Mouse (Mus musculus) right cerebral cortex, adult 2 months (tissue): Measurements from ENCODE around the gene Gpr19.
A peak's percentile ranks its signal among the peaks of the same experiment; 100 is the strongest.

Experiments
- DNase-seq, 2 experiments: peaks; one replicate each; pipeline ENCODE4 v3.0.0; 2021 to 2022; ENCODE audit warnings: low spot score in 2 of 2

The Gpr19 gene

DNA sequence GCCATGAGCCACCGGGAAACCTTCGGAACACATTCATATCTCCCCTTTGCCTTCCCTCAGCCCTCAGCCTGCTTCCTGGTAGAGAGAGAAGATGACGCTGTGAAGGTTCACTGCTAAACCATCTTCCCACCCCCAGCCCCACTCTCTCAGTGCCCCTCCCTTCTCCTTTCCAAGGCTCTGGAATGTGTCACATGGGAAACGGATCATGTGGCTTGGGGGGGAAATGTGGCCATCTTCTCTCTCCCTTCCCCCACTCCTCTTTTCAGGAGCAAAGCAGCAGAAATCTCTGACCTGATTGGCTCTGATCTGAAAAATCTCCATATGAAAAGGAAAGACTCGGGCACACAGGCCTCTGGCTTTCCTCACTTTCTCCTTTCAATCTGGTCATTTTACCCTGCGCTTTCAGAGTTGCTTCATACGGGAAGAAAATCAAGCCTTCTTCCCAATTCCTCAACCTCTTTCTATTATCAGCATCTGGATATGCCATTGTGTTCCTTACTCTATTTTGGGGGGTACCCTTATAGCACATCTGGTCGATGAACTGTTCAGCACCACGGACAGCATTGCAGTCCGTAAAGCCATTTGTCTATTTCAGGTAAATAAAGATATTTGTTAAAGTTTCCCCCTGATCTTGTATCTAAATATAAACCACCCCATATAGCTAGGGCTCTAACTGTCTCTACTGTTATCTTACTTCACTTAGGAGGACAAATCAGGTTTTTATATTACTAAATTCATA, 10.5 kb downstream of the Gpr19 start:
- peak; percentile 86 for DNase-seq

DNA sequence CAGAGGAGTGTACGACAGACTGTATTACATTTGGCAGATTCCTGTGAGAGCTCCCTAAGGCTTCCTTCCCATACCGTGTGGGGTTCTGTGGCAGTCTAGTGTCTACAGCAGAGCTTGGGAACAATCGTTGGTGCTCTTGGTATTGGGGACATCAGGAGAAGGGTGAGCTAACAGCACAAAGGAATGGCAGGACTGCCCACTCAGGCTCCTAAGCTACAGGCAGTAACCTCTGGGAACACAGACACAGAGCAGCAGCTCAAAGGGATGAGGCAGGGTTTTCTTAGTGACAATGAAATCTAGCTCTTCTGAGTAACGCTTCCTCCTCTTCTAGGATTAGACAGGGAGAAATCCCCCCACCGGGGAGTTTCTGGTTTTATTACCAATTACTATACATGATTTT, 11.4 kb downstream of the Gpr19 start:
- DNase-seq, result peak; percentile 30 to 50

DNA sequence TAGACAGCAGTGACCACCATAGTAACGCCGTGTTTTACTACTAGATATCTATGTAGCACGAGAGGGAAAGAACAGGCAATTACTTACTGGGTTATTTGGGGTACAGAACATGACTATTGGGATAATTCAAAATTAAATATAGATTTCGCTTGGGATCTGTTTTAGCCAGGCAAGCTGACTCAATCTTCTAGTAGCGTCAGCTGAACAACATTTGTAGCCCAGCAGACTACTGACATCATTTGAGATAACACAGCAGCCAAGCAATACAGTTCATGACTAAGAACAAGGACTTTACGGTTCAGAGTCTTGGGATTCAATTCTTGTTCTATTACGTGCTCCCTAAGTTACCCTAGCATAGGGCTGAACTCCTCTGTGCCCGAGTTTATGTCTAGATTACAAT, 11.9 kb downstream of the Gpr19 start:
- DNase-seq, result peak in 1 of 2 experiments; percentile 26

DNA sequence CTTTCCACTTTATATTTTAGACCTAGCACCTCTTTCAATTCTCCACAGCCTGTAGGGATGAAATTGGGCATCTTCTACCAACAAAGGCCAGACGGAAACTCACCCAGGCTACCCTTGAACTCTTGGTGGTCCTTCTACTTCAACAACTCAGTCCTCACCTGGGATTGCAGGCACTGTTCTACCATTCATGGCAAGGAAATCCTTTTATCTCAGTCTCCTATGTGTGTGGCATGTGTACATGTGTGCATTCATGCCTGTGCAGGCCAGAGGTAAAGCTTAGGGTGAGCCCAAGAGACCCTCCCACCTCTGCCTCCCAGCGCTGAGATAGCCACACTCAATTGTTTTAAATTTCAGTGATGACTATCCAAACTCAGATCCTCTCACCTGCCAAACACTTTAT, 12.9 kb downstream of the Gpr19 start:
- DNase-seq, result no peak

DNA sequence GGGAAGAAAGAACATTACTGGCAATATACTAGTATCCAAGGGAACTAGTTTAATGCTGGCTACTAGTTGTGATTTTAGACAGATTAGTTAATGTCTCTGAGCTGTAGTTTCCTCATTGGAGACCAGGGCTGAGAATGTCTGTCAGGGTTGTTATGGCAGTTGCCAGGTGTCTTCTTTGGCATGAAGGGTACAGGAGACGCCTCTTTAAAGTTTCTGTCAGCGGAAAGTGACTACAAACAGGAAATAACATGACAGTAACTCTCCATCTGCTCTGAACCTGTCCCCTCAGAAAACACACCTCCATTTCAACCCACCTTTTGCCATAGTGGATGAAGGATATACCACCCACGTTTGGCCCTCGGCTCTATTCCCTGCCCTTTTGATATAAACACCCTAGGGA, 14.7 kb downstream of the Gpr19 start:
- no peak for DNase-seq

DNA sequence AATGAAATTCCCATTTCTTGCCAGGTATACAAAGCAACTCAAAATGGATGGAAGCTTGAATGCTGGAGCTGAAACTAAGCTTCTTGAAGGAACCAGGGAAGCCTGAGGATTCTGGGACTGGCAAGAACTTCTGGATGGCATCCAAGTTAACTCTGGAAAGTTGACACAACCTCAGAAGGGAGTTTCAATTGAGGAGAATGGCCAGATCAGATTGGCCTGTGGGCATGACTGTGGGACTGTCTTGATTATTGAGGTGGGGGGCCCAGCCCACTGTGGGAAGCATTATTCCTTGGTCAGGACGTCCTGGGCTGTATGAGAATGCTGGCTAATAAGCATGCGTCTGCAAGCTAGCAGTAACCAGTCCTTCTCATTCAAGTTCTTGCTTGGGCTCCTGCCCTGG, 18.3 kb downstream of the Gpr19 start:
- no peak for DNase-seq

DNA sequence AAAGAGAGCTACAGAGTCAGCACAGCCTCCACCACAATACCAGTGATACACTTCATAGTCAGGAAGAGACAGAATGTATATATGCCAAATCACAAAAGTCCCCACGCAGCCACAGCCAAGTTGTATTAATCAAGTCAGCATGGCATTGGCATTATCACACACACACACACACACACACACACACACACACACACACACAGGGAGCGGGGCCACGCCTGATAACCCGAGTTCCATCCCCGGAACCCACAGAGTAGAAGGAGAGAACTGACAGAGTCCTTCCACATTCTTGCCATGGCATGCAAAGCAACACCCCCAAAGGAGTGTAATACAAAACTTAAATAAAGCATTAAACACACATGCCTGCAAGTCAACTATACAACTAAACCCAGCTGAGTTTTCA, 18.8 kb downstream of the Gpr19 start:
- no peak for DNase-seq

DNA sequence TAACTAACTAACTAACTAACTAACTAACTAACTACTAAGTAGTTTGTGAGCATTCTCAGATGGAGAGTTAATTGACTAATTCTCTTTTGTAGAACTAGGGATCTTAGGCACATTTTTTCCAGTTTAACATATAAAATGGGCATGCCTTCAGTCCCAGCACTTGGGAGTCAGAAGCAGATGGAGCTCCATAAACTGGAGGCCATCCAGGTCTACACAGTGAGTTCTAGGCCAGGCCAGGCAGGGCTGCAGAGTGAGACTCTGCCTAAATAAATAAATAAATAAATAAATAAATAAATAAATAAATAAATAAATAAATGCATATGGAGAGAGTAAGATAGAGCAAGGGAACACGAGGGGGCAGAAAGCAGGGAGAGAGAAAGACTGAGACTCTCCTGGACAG, 20.5 kb downstream of the Gpr19 start:
- no peak for DNase-seq

DNA sequence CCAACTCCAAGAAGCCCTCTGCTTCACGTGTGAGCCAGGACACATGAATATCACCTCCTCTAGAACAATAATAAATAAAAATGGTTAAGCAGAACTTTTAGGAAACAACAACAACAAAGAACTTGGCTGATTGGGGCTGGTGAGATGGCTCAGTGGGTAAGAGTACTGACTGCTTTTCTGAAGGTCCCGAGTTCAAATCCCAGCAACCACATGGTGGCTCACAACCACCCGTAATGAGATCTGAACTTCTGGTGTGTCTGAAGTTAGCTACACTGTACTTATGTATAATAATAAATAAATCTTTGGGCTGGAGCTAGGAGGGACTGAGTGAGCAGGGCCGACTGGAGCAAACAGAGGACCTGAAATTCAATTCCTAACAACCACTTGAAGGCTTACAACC, 21.1 kb downstream of the Gpr19 start:
- DNase-seq, result no peak

DNA sequence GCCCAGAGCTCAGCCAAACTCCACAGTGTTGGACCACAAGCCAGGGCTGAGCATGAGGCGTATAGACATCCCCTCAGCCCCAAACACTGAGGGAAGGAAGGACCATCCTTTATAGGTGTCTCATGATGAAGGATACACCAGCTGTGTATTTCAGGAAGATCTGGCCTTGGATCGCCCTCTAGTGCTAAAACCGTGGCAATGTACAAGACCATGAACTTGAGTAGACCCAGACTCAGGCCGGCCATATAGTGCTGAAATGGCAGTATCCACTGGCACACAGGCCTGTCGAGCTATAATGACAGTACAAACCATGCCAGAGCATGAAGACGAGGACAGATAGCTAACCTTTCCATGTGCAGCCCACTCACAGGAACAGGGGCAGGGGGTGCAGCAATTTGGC, 21.6 kb downstream of the Gpr19 start:
- no peak for DNase-seq

DNA sequence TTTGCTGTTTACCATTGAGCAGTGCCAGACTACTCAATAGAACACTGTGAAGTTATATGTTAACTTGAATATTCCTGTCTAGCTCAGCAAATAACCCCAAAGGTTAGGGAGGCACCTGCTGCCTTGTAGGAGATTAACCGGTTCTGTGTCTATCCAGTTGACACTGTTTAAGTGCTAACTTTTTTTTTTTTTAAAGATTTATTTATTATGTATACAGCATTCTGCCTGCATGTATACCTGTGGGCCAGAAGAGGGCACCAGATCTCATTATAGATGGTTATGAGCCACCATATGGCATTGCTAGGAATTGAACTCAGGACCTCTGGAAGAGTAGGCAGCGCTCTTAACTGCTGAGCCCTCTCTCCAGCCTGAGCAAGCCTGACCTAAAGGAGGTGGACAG, 25.4 kb downstream of the Gpr19 start:
- DNase-seq, result no peak

DNA sequence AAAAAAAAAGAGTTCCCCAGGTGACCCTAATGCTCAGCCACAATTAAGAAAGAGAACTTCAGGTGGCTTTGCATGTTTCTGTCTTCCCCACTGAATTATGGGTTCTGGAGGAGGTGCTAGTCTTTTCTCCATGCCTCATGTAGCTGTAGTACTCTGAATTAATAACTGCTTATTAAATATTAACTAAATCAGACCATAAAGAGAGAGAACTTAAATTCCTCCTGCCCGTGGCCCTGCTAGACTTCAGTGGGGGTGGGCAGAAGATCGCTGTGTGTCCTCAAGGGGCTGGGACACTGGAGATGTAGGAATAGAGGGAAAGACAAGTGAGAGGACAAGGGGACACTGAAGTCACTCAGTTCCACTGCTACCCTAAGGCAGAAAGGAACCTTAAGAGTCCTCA, 26.1 kb downstream of the Gpr19 start:
- no peak for DNase-seq

DNA sequence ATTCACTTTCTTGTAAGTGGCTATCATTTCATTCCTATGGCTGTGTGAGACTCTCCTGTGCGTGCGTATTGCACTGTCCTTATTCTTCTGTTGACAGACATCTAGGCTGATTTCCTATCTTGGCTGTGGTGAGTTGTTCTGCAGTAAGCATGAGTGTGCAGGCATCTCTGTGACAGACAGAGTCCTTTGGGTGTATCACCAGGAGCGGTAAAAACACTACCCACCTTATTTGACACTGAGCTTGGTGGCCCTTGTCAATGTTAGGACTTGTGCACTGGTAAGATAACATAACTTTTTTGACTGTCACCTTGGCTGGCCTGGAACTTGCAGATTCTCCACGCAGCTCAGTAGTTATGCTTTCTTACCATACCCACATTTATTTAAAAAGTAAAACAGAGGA, 27.5 kb downstream of the Gpr19 start:
- no peak for DNase-seq

DNA sequence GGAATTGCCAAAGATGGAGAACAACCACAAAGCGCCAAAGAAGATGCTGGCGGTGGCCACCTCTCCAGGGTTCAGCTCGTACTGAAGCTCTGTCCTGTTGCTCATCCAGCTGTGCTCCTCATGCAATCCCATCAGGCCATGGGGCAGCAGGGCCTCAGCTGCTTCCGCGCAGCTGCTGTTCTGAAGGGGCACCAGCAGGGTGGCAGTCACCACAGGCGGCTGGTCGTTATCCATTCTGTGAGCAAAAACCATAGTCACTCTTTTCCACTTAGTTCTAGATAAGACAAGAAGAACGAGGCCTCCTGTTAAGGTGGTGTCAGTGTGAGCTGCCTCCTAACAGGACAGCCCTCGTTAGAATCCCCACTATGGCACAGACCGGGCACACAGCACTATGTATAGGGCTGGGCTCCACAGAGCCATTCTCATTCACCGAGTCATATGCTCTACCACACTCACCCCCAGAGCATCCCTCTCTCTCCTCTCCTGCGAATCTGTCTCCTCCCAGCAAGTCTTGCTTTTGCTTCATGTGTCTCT, 28.1 kb downstream of the Gpr19 start:
- DNase-seq, result no peak

DNA sequence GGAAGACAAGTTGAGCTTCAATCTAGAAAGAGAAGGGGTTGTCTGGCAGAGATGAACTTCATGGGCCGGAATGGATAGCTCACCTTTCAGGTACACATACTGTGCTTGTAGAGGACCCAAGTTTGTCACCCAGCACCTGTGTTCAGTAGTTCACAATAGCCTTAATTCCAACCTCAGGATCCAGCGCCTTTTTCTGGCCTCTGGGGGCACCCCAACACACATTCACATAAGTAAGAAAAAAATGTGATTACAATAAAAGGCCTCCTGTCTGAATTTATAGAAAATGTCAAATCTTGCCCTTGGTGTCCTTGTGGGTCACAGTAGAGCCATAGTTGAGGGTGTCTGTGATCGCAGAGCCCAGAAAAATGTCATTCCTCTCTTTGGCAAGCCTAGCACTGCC, 31.1 kb downstream of the Gpr19 start:
- DNase-seq, result no peak

DNA sequence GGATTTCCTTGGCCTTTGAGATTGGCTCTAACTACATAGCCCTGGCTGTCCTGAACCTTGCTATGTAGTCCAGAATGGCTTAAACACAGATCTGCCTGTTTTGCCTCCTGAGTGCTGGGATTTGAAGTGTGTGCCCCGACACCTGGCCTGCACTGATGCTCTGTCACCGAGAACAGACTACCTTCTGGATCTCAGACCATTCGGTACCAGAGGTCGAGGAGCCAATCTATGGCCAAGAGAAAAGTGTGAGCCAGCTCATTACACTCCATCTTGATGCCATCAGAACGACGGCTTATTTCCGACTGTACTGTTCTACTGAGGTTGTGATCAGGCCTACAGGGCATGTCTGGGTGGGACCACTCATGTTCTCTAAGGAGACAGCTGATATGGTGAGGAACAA, 32.3 kb downstream of the Gpr19 start:
- no peak for DNase-seq

DNA sequence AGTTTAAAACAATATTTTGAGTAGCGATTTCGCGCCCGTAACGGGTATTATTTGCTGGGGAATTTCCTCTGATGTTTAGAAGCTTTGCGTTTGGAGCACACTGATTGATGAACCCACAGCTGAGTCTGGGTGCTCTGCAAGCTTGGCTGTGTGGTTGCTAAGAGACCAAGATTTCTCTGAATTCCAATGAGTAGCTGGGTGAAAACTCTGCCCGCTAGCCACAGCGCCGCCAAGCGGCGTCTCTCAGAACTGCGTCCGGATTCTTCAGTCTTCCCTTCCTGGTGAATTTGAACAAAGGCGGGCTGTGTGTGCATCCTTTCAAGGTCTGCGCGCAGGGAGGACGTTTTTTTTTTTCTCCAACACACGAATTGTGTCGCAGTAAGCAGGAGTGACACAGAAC, 35.2 kb downstream of the Gpr19 start:
- DNase-seq, result peak; percentile 99 to 100

DNA sequence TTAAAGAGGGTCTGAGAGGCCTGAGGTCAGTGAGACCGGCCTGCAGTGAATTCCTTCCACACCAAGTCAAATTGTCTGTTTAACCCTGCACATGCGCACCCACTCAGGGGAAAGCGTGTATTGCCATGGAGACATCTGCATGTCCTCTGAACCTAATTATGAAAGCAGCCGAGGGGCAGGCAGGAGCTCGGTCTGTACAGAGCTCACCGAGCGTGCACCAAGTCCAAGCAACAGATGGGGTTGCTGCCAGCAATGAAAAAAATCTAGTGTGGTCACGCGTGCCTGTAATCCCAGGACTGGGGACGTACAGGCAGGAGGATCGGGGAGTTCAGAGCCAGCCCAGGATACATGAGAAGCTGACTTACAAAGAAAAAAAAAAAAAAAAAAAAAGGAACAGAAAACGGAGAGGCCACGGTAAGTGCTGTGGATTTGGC, 35.7 kb downstream of the Gpr19 start:
- DNase-seq, result peak in 1 of 2 experiments; percentile 34

DNA sequence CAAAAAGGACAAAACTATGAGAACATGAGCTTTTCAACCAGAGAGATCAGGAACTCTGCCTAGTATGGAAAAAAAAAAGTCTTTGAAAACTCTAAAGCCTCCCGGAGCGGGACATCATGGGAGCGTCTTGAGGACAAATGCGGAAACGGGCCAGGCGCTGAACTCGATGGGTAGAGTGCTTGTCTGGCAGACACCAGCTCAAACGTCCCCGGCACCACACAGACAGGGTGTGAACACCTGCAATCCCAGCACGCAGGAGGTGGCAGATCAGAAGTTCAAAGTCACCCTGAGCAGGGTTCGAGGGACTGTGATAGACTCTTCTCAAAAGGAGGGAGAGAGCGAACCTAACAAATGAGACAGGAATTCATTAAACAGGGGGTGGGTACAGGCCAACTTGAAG, 37.0 kb downstream of the Gpr19 start:
- no peak for DNase-seq

DNA sequence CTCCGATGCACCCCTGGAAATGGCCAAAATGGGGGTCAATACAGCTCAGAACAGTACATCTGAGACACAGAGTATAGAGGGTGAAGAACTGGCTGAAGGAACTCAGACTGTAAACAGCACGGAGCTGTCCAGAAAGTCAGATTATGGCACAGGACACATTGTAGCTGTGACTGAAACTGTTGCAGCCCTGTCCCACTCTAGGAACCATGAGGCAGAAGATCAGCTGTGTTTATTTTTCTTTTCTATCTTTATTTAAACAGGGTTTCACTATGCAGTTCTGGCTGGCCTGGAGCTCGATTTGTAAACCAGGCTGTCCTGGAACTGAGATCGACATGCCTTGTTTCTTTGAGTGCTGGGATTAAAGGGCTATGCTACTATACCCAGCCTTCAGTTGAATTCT, 38.1 kb downstream of the Gpr19 start:
- DNase-seq, result no peak

DNA sequence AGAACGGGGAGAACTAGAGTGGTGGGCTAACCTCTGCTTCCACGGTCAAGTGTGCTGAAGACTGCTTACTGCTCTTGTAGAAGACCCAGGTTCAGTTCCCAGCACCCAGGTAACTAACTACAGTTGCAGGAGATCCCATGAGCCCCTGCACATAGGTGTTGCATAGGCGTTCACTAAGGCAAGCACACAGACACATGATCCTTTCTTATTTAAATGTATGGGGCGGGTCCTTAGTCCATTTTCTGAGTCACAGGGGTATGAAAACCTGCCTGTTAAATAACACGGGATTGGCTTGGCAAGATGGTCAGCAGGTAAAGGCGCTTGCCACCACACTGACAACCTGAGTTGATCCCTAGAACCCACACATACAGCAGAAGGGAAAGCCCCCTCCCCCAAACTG, 39.4 kb downstream of the Gpr19 start:
- no peak for DNase-seq

DNA sequence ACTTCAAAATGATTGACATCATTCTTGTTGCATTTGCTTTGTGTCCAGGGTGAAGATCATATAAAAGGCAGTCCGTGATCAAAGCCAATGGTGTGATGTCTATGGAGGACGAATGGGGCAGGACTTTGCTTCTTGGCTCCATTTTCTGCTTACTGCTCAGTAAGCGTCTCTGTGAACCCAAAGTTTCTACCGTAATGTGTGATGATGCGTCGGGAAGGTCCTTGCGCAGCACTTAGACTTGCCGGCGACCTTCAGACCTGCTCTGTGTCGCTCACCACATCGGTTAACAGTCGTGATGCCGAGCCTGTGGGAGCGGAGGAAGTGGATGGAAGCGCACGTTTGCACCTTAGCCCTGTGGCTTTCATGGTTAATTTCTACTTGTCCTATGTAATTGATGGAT, 42.5 kb downstream of the Gpr19 start:
- no peak for DNase-seq

DNA sequence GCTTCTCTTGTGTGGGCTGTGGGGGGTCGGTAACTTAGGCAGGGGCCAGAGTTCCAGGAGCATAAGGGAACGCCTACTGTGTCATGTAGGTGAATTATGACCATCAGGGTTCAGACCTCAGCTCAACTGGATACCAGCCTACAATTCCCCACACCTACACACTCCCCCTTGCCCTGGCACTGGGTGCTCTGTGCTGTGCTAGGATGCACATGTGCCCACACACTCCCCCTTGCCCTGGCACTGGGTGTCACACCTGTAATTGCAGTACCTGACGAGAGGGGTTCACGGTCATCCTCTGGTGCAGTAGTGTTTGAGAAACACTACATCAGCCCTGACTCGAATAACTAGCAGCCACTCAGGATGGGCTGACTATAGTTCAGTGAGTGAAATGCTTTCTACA, 43.6 kb downstream of the Gpr19 start:
- DNase-seq, result no peak

DNA sequence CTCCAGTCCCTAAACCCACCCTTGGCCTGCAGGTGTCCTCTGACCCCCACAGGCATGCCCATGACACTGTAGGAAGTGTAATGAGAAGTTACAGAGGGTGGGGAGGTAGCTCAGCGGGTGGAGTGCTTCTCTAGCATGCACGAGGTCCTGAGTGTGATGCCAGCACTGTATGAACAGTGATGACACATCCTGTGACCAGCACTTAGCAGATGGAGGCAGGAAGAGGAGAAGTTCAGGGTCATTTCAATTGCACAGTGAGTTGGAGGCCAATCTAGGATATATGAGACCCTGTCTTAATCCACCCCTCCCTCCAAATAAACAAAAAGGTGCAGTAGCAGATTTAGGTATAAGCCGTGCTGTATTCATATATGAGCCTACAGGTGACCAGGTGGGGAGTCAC, 48.4 kb downstream of the Gpr19 start:
- no peak for DNase-seq
